In the genomic region with DNA sequence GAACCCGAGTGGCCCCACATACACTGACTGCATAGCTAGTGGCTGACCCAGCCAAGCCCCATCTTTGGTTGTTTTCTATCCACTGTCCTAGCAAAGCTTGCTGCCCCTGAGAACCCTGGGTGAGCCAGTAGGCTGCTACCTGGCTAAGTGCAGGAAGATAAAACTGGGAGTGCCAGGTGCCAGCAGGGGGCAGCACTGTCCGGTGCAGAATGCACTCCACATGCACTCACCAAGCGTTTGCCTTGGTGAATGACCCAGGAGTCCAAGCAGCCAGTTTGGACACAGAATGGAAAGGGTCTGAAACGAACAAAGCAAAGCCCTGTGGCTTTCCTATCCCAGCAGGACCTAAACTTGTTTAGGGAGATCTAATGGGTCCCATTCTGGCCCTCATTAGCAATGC, we compare ENCODE assay signal across 9 mouse cellular contexts. TPM values are rescaled to one million over a fixed set of nuclear protein-coding genes. Genes with fewer than 3 reads are reported as not detected.
DNase-seq lines count a peak whose midpoint lies in the region; ATAC-seq and TF ChIP-seq lines count a peak whose summit lies in the region.
"Had no signal": no experiment of that assay in that cellular context is flagged by ENCODE, and none has a peak within 500 bp of the region (broad histone marks: within the 10 kb centered on the region; RNA-seq: fewer than 3 reads in every experiment).

No protein-coding gene starts in this region.

- peak; percentile 9 for DNase-seq in kidney, adult 18-20 months
- peak; percentile 49 for DNase-seq in ES-E14 (ENCODE audit: low read depth, low spot score)
- DNase-seq in embryo, embryonic 9.5 days (ENCODE audit: extremely low spot score) = peak; percentile 28
- peak; percentile 13 to 48 for DNase-seq in lung, adult 18-20 months
- DNase-seq in hindbrain, embryonic 14.5 days (ENCODE audit: low spot score) = no peak

- no peaks in the 10 kb centered on the region for H3K9me3 ChIP-seq in kidney, embryonic 15.5 days (replicated peaks)
- H3K9me3 ChIP-seq in ES-E14 (ENCODE audit: control insufficient read depth, insufficient read depth, low read depth, low read length) = no peaks in the 10 kb centered on the region
- H3K9me3 ChIP-seq in stomach, embryonic 15.5 days = no peaks in the 10 kb centered on the region
- no peaks in the 10 kb centered on the region for H3K9me3 ChIP-seq in hindbrain, embryonic 14.5 days (ENCODE audit: control insufficient read depth, low read length)

- H3K27me3 ChIP-seq in kidney, embryonic 15.5 days = no peaks in the 10 kb centered on the region
- no peaks in the 10 kb centered on the region for H3K27me3 ChIP-seq in C2C12 (ENCODE audit: control insufficient read depth, insufficient read depth, insufficient read length)
- H3K27me3 ChIP-seq in stomach, embryonic 15.5 days (replicated peaks) = no peaks in the 10 kb centered on the region
- no peaks in the 10 kb centered on the region for H3K27me3 ChIP-seq in hindbrain, embryonic 14.5 days (ENCODE audit: control insufficient read depth, insufficient read depth, low read length)

- no peak overlapping the region for H3K4me2 ChIP-seq in kidney, embryonic 15.5 days
- H3K4me2 ChIP-seq in stomach, embryonic 15.5 days = no peak overlapping the region
- H3K4me2 ChIP-seq in hindbrain, embryonic 14.5 days (replicated peaks) = no peak overlapping the region

- in situ Hi-C loops in ES-E14 (cut with MboI; ENCODE audit: low sequenced_read_pairs in 2 of 2, unreplicated experiment in 2 of 2) = no loop called here

- no peak overlapping the region for H3K4me3 ChIP-seq in kidney, embryonic 15.5 days (replicated peaks)
- H3K4me3 ChIP-seq in C2C12 (ENCODE audit: insufficient read depth, poor library complexity, severe bottlenecking) (no peak overlapping the region), ES-E14 (ENCODE audit: insufficient read depth in 1 of 2, low read depth in 1 of 2, low read length in 2 of 2, poor library complexity in 1 of 2, severe bottlenecking in 1 of 2) (no peak overlapping the region)
- H3K4me3 ChIP-seq in stomach, embryonic 15.5 days (replicated peaks) = no peak overlapping the region
- no peak overlapping the region for H3K4me3 ChIP-seq in hindbrain, embryonic 14.5 days (replicated peaks; ENCODE audit: low read length)

- no peaks in the 10 kb centered on the region for H3K79me2 ChIP-seq in C2C12 (ENCODE audit: control insufficient read depth, insufficient read depth)

- WGBS in kidney, embryonic 15.5 days = 39% methylated on average over 4 of the region's 4 CpGs
- WGBS in stomach, embryonic 15.5 days = 48% methylated on average over 4 of the region's 4 CpGs
- 43% methylated on average over 4 of the region's 4 CpGs for whole genome bisulfite sequencing in hindbrain, embryonic 14.5 days

- H3K36me3 ChIP-seq in kidney, embryonic 15.5 days = no peaks in the 10 kb centered on the region
- H3K36me3 ChIP-seq in C2C12 (ENCODE audit: control insufficient read depth, insufficient read depth) (no peaks in the 10 kb centered on the region), ES-E14 (ENCODE audit: control insufficient read depth, insufficient read depth, low read length, poor library complexity, severe bottlenecking) (no peaks in the 10 kb centered on the region)
- no peaks in the 10 kb centered on the region for H3K36me3 ChIP-seq in stomach, embryonic 15.5 days
- no peaks in the 10 kb centered on the region for H3K36me3 ChIP-seq in hindbrain, embryonic 14.5 days (replicated peaks; ENCODE audit: control insufficient read depth, insufficient read depth)

- no peak overlapping the region for H3K27ac ChIP-seq in kidney, embryonic 15.5 days
- H3K27ac ChIP-seq in ES-E14 (ENCODE audit: insufficient read depth, low read depth, low read length, poor library complexity, severe bottlenecking) = no peak overlapping the region
- H3K27ac ChIP-seq in stomach, embryonic 15.5 days = no peak overlapping the region
- H3K27ac ChIP-seq in hindbrain, embryonic 14.5 days = no peak overlapping the region

- H3K9ac ChIP-seq in kidney, embryonic 15.5 days = no peak overlapping the region
- no peak overlapping the region for H3K9ac ChIP-seq in ES-E14 (ENCODE audit: insufficient read depth, low read depth, low read length, poor library complexity, severe bottlenecking)
- H3K9ac ChIP-seq in stomach, embryonic 15.5 days = no peak overlapping the region
- H3K9ac ChIP-seq in hindbrain, embryonic 14.5 days = no peak overlapping the region

- no peaks in the 10 kb centered on the region for H3K4me1 ChIP-seq in kidney, embryonic 15.5 days
- H3K4me1 ChIP-seq in ES-E14 (ENCODE audit: control insufficient read depth in 2 of 2, insufficient read depth in 2 of 2, low read length in 2 of 2, poor library complexity in 1 of 2) = no peaks in the 10 kb centered on the region
- H3K4me1 ChIP-seq in stomach, embryonic 15.5 days = no peaks in the 10 kb centered on the region
- H3K4me1 ChIP-seq in hindbrain, embryonic 14.5 days (replicated peaks; ENCODE audit: control insufficient read depth, insufficient read depth, low read length) = no peaks in the 10 kb centered on the region

- TF ChIP-seq CTCF in C2C12 (IDR thresholded peaks at IDR 0.05; ENCODE audit: control insufficient read depth, insufficient read depth, insufficient read length) = peak; percentile 38

- no peak for ATAC-seq in kidney, embryonic 15.5 days (replicated peaks; ENCODE audit: low FRiP score)
- ATAC-seq in stomach, embryonic 15.5 days (ENCODE audit: insufficient read depth, low FRiP score, low read depth) = 0 out of 2 replicates have a peak, but pooled peaks have one; percentile 35
- no peak for ATAC-seq in hindbrain, embryonic 14.5 days (ENCODE audit: low FRiP score)

- no peaks in the 10 kb centered on the region for H3K79me3 ChIP-seq in C2C12 (ENCODE audit: low read depth)

- H3ac ChIP-seq in C2C12 (ENCODE audit: control insufficient read depth, insufficient read length, low read depth) = no peak overlapping the region

TF ChIP-seq in C2C12, 6 proteins besides CTCF, POLR2A, EP300 and RAD21:
- TF ChIP-seq CEBPB (IDR thresholded peaks at IDR 0.05; ENCODE audit: low read depth) = no peak

TF ChIP-seq in ES-E14, 5 proteins besides CTCF, POLR2A, EP300 and RAD21:
- no peak for TF ChIP-seq MAFK (IDR thresholded peaks at IDR 0.05; ENCODE audit: insufficient read depth, low read depth, low read length)
- TF ChIP-seq ZC3H11A (IDR thresholded peaks at IDR 0.05; ENCODE audit: borderline replicate concordance, low read depth, low read length) = peak; percentile 29; the same call in 1 of the 2 replicates
TF ChIP-seq in ES-E14: peak in this region for 1.

RNA-seq across cellular contexts. Expression of a gene that starts 8.5 kb away (rescaled TPM):
- polyA plus RNA-seq in kidney, embryonic 15.5 days (2015; fragmentation: Nextera tagmentation; extraction: Ambion mirVana) = not detected in 2 replicates
- 0.27 TPM for polyA plus RNA-seq in C2C12 (2012; fragmentation: generic; extraction: Trizol)
- total RNA-seq in ES-E14 (2012; rRNA removed) = 0.04 and 0.05 TPM in 2 replicates
- 0.01 and 0.03 TPM in 2 replicates for polyA plus RNA-seq in stomach, embryonic 15.5 days (2015; fragmentation: Nextera tagmentation; extraction: Ambion mirVana)
- polyA plus RNA-seq in hindbrain, embryonic 14.5 days (2014; fragmentation: Nextera tagmentation; extraction: Ambion mirVana) = 0.03 TPM in 1 of 2 replicates, not detected in the other

RNA-seq across cellular contexts. Expression of a gene that starts 36.6 kb away (rescaled TPM):
- not detected in 2 replicates for polyA plus RNA-seq in kidney, embryonic 15.5 days (2015; fragmentation: Nextera tagmentation; extraction: Ambion mirVana)
- not detected for polyA plus RNA-seq in C2C12 (2012; fragmentation: generic; extraction: Trizol)
- total RNA-seq in ES-E14 (2012; rRNA removed) = not detected in 2 replicates
- not detected in 2 replicates for polyA plus RNA-seq in stomach, embryonic 15.5 days (2015; fragmentation: Nextera tagmentation; extraction: Ambion mirVana)
- not detected in 2 replicates for polyA plus RNA-seq in hindbrain, embryonic 14.5 days (2014; fragmentation: Nextera tagmentation; extraction: Ambion mirVana)
- polyA plus RNA-seq: limb, embryonic 14.5 days had no signal
